Mouse (Mus musculus): ENCODE measurements around the gene Nup205.

DNA sequence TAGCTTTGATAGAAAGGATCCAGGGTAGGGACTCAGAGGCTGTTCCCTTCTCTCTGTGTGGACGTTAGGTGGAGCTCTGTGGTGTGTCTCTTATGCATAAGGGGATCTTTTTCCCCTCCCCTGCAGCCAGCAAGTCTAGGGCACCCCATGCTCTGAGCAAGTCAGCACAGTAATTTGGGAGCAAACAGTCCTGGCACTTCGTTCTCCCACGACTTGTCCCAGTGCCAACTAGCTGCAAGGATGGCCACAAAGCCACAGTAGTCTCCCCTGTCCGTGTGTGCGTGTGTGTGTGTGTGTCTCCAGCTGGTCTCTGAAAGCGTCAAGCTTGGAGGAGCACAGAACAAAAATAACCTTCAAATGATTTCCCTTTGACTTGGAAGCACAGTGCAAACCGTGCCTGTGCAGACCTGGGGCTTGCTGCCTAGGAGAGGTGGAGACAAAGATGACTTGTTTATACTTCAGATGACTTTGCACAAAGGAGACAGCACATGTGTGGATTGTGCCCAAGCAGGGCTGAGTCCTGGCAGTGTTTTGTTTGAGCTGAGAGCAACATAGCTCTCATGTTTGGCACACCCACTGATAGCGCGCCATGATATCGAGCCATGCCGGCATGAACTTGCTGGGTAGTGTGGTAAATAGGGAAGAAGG is 111.0 kb downstream of the Nup205 start:
- no peak for TF ChIP-seq GATA1 (IDR thresholded peaks at IDR 0.05; ENCODE audit: borderline replicate concordance, low read length)
- no peak for TF ChIP-seq FLI1 (IDR thresholded peaks at IDR 0.05; ENCODE audit: low read length)
